Mouse (Mus musculus) liver, embryonic 15.5 days (tissue): ENCODE measurements at regions not wholly inside any gene's neighbourhood (a gene's known extent, or its start where the extent isn't known, plus 50 kb on each side); places are given as distances from the start of the nearest gene placed in this dataset.
"Not testable (repeated sequence)": the region's sequence is repeated elsewhere in the genome, so short reads cannot be mapped to it uniquely, and the experiment has no call there.

Experiments
- ATAC-seq: fragments of 200-750 bp; cut with Nextera tagmentation; 2 replicates; pipeline ENCODE4 v1.8.0; 2017; ENCODE audit warnings: moderate number of reproducible peaks, mild to moderate bottlenecking, moderate library complexity; ENCODE audit not compliant: insufficient read depth
- H3K27ac ChIP-seq: fragments of 300-500 bp; sonication (generic); replicated peaks from 2 replicates; pipeline ENCODE4 v1.5.1; 2015; ENCODE audit warnings: mild to moderate bottlenecking, inconsistent platforms
- H3K27me3 ChIP-seq: fragments of 300-500 bp; sonication (generic); 2 replicates; pipeline ENCODE4 v1.6.1; 2015; ENCODE audit warnings: mild to moderate bottlenecking, inconsistent platforms
- H3K36me3 ChIP-seq: fragments of 300-500 bp; sonication (generic); replicated peaks from 2 replicates; pipeline ENCODE4 v1.6.1; 2015; ENCODE audit warnings: moderate library complexity, mild to moderate bottlenecking, inconsistent platforms
- H3K4me1 ChIP-seq: fragments of 300-500 bp; sonication (generic); replicated peaks from 2 replicates; pipeline ENCODE4 v1.6.1; 2015; ENCODE audit warnings: inconsistent platforms
- H3K4me2 ChIP-seq: fragments of 300-500 bp; sonication (generic); 2 replicates; pipeline ENCODE4 v1.6.1; 2015; ENCODE audit warnings: moderate library complexity, mild to moderate bottlenecking, inconsistent platforms
- H3K4me3 ChIP-seq: fragments of 300-500 bp; sonication (generic); replicated peaks from 2 replicates; pipeline ENCODE4 v1.5.1; 2015; ENCODE audit warnings: mild to moderate bottlenecking, inconsistent platforms
- H3K9ac ChIP-seq: fragments of 300-500 bp; sonication (generic); 2 replicates; pipeline ENCODE4 v1.6.1; 2015; ENCODE audit warnings: moderate library complexity, mild to moderate bottlenecking, inconsistent platforms
- H3K9me3 ChIP-seq: fragments of 300-500 bp; sonication (generic); replicated peaks from 2 replicates; pipeline ENCODE4 v1.6.1; 2016; ENCODE audit warnings: inconsistent platforms
- WGBS: fragments of 180-500 bp; shearing (Covaris S2); methylation state at CpG from one replicate; pipeline ENCODE4 v1.1.7; 2015; ENCODE audit warnings: mixed read lengths; ENCODE audit not compliant: insufficient replicate concordance; 5-methylcytosine and 5-hydroxymethylcytosine counted together

DNA sequence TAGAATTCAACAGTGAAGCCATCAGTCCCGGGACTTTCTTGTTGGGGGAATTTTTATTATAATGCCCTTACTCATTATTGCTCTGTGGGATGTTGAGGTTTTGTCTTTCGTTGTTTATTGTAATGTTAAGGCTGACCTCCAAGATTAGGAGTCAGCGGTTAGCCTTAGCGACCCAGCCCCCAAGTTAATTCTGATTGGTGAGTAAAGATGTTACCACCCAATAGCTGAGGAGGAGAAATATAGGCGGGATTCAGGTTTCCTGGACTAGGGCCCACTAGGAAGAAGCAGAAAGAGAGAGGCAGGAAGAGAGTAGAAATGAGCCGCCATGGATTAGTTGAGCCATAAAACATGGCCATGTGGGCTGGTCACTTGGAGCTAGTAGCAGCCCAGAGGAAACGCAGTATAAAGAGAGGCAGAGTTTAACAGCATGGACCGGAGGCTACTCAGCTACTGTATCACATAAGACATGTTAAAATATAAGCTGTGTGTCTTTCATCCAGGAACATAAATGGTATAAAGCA lies 302.1 kb upstream of the Ercc4 start:
- no peaks in the 10 kb centered on the region for H3K4me1 ChIP-seq
- H3K27me3 ChIP-seq, result no peaks in the 10 kb centered on the region
- H3K9me3 ChIP-seq, result no peaks in the 10 kb centered on the region
- WGBS, result 49% methylated on average over 8 of the region's 8 CpGs
- H3K4me3 ChIP-seq, result no peak overlapping the region
- no peak overlapping the region for H3K9ac ChIP-seq
- H3K4me2 ChIP-seq, result no peak overlapping the region
- no peaks in the 10 kb centered on the region for H3K36me3 ChIP-seq
- H3K27ac ChIP-seq, result no peak overlapping the region
- no peak for ATAC-seq

DNA sequence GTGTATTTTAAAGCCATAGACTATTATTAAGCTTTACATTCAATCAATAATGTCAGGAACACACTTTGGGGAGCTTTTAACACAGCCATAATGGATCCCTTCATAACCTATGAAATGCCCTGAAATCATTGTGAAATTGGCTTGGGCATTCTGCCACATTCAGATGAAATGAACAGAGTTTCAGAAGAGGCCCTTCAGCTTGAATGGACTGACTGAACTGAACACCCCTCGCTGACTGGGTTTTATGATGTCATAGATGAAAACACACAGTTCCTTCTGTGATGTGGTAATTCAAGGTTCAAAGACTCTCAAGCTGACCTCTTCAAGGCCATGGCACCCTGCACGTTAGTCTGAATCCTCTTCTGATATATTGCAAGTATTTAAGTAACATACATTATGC lies 298.4 kb upstream of the Ercc4 start:
- Histone ChIP-seq H3K27me3 (no peaks in the 10 kb centered on the region), H3K9ac (no peak overlapping the region), H3K4me3 (no peak overlapping the region), H3K4me2 (no peak overlapping the region), H3K4me1 (no peaks in the 10 kb centered on the region), H3K27ac (no peak overlapping the region), H3K9me3 (no peaks in the 10 kb centered on the region), H3K36me3 (no peaks in the 10 kb centered on the region)
- no peak for ATAC-seq
- WGBS, result 52% methylated on average over 2 of the region's 2 CpGs

GRCm38 (mm10) chr16:12824646-12825045 lies 284.8 kb upstream of the Ercc4 start:
- Histone ChIP-seq H3K4me1 (no peaks in the 10 kb centered on the region), H3K27ac (no peak overlapping the region), H3K4me2 (no peak overlapping the region), H3K4me3 (no peak overlapping the region), H3K27me3 (no peaks in the 10 kb centered on the region), H3K9ac (no peak overlapping the region), H3K36me3 (no peaks in the 10 kb centered on the region), H3K9me3 (no peaks in the 10 kb centered on the region)
- ATAC-seq, result no peak
- WGBS, result 60% methylated on average over 6 of the region's 6 CpGs

- no peaks in the 10 kb centered on the region for H3K9me3 ChIP-seq
- no peaks in the 10 kb centered on the region for H3K36me3 ChIP-seq
- H3K27me3 ChIP-seq, result no peaks in the 10 kb centered on the region
- ATAC-seq, result no peak
- H3K4me2 ChIP-seq, result no peak overlapping the region
- no peak overlapping the region for H3K27ac ChIP-seq
- no peaks in the 10 kb centered on the region for H3K4me1 ChIP-seq
- no peak overlapping the region for H3K9ac ChIP-seq
- H3K4me3 ChIP-seq, result no peak overlapping the region
- 42% methylated on average over 8 of the region's 8 CpGs for WGBS
These were observed 283.3 kb upstream of the Ercc4 start for GRCm38 (mm10) chr16:12826222-12826621.

DNA sequence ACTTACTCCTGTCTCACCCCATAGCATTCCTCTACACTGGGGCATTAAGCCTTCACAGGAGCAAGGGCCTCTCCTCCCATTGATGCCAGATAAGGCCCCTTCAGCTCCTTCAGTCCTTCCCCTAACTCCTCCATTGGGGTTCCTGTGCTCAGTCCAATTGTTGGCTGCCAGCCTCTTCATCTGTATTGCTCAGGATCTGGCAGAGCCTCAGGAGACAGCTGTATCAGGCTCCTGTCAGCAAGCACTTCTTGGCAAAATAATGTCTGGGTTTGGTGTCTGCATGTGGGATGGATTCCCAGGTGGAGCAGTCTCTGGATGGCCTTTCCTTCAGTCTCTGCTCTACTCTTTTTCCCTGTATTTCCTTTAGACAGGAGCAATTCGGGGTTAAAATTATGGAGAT lies 278.2 kb upstream of the Ercc4 start:
- H3K27me3 ChIP-seq, H3K36me3 ChIP-seq, ATAC-seq, H3K4me2 ChIP-seq, H3K4me1 ChIP-seq, H3K9ac ChIP-seq, H3K9me3 ChIP-seq, H3K27ac ChIP-seq, H3K4me3 ChIP-seq: not testable (repeated sequence)
- 21% methylated on average over 1 of the region's 1 CpGs for WGBS

GRCm38 (mm10) chr16:12856356-12856755 lies 253.1 kb upstream of the Ercc4 start:
- Histone ChIP-seq H3K36me3 (no peaks in the 10 kb centered on the region), H3K4me2 (no peak overlapping the region), H3K4me1 (no peaks in the 10 kb centered on the region), H3K4me3 (no peak overlapping the region), H3K27ac (no peak overlapping the region), H3K9me3 (no peaks in the 10 kb centered on the region), H3K9ac (no peak overlapping the region), H3K27me3 (no peaks in the 10 kb centered on the region)
- no peak for ATAC-seq
- 57% methylated on average over 1 of the region's 1 CpGs for WGBS

DNA sequence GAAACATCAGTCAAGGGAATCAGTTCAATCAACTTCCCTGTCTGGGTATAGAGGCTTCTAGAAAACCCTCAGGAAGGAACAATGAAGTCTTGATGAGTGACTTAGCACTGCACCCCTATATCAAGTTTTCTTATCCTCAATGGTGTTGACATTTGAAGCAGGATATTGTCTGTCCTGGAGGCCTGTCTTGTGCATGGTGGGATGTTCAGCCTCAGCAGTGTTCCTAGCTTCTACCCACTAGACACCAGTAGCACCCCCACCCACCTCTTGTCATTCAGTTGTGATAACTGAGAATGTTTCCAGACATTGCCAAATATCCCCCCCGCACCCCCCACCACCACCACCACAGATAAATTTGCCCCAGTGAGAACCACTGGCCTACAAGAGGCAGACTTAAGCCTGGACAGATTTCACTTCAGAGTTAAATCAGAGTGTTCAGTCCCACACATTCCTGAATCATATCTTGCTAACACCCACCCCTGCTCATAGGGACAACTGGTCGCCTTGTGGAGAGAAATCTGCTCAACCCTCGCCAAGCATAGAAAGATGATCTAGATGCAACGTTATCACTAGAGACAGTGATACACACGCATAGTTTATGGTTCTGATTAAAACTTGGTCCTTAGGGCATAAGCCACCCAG lies 249.6 kb upstream of the Ercc4 start:
- Histone ChIP-seq H3K4me2 (no peak overlapping the region), H3K27me3 (no peaks in the 10 kb centered on the region), H3K4me3 (no peak overlapping the region), H3K27ac (no peak overlapping the region), H3K36me3 (no peaks in the 10 kb centered on the region), H3K9me3 (no peaks in the 10 kb centered on the region), H3K9ac (no peak overlapping the region), H3K4me1 (no peaks in the 10 kb centered on the region)
- ATAC-seq, result no peak
- 52% methylated on average over 5 of the region's 5 CpGs for WGBS

- Histone ChIP-seq H3K9ac (no peak overlapping the region), H3K4me2 (no peak overlapping the region), H3K9me3 (no peaks in the 10 kb centered on the region), H3K4me3 (no peak overlapping the region), H3K27ac (no peak overlapping the region), H3K36me3 (no peaks in the 10 kb centered on the region), H3K27me3 (no peaks in the 10 kb centered on the region), H3K4me1 (no peaks in the 10 kb centered on the region)
- 60% methylated on average over 5 of the region's 5 CpGs for WGBS
- ATAC-seq, result no peak
These were observed 246.9 kb upstream of the Ercc4 start for GRCm38 (mm10) chr16:12862561-12862960.

- 49% methylated on average over 5 of the region's 5 CpGs for WGBS
- not testable (repeated sequence) for H3K9ac ChIP-seq, H3K27ac ChIP-seq, ATAC-seq, H3K36me3 ChIP-seq, H3K4me3 ChIP-seq, H3K4me1 ChIP-seq, H3K9me3 ChIP-seq, H3K4me2 ChIP-seq, H3K27me3 ChIP-seq
These were observed 231.2 kb upstream of the Ercc4 start for GRCm38 (mm10) chr16:12878326-12878725.

DNA sequence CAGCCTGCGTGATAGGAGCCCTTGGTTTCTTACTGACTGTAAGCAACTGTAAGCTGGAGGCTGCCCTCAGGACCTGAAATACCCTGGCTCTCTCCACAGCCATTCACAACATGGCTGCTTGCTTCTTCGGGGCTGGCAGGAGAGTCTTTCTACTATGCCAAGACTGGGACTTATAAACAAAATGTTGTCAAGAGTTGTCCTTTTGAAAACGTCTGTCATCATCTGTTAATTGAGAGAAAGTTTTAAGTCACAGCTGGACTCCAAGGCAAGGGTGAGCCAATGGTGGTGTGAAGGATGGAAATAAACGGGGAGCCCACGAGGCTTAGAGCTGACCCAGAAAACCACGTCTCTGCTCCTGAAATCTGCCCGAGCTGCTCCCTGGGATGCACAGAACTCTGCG lies 229.5 kb upstream of the Ercc4 start:
- no peak for ATAC-seq
- WGBS, result 64% methylated on average over 8 of the region's 8 CpGs
- H3K9me3 ChIP-seq, result no peaks in the 10 kb centered on the region
- H3K27me3 ChIP-seq, result no peaks in the 10 kb centered on the region
- H3K36me3 ChIP-seq, result no peaks in the 10 kb centered on the region
- H3K4me3 ChIP-seq, result no peak overlapping the region
- H3K9ac ChIP-seq, result no peak overlapping the region
- H3K4me1 ChIP-seq, result no peaks in the 10 kb centered on the region
- no peak overlapping the region for H3K27ac ChIP-seq
- H3K4me2 ChIP-seq, result no peak overlapping the region

- Histone ChIP-seq H3K36me3 (no peaks in the 10 kb centered on the region), H3K9ac (no peak overlapping the region), H3K27ac (no peak overlapping the region), H3K4me1 (no peaks in the 10 kb centered on the region), H3K9me3 (no peaks in the 10 kb centered on the region), H3K27me3 (no peaks in the 10 kb centered on the region), H3K4me2 (no peak overlapping the region), H3K4me3 (no peak overlapping the region)
- 75% methylated on average over 7 of the region's 7 CpGs for WGBS
- no peak for ATAC-seq
These were observed 229.0 kb upstream of the Ercc4 start for GRCm38 (mm10) chr16:12880481-12880880.

DNA sequence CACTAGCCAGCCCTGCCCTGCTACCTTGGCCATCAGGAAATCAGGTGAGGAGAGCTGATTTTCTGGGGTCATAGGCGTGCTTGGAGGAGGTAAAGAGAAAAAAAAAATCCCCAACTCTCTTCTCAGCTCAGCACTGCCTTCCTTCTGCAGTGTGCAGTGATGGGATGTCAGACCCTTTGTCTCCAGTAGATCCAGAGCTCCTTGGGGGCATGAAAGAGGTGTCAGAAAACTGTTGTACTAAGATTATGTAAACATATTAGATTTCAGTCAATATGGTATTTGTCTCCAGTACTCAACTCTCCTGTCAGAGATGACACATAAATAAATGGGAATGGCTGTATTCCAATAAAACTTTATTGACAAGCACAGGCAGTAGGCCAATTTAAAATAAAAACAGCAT lies 226.8 kb upstream of the Ercc4 start:
- no peaks in the 10 kb centered on the region for H3K36me3 ChIP-seq
- H3K27me3 ChIP-seq, result no peaks in the 10 kb centered on the region
- WGBS, result 19% methylated on average over 1 of the region's 1 CpGs
- H3K9me3 ChIP-seq, result no peaks in the 10 kb centered on the region
- H3K9ac ChIP-seq, result no peak overlapping the region
- no peak for ATAC-seq
- H3K4me2 ChIP-seq, result no peak overlapping the region
- no peak overlapping the region for H3K4me3 ChIP-seq
- no peak overlapping the region for H3K27ac ChIP-seq
- no peaks in the 10 kb centered on the region for H3K4me1 ChIP-seq
